Mouse (Mus musculus): ENCODE data around the gene Tbca. TPM values are rescaled to one million over a fixed set of nuclear protein-coding genes. Genes with fewer than 3 reads are reported as not detected.

Gene Tbca
- polyA plus RNA-seq, 1 experiment from 2014 or later, result 150 TPM

DNA sequence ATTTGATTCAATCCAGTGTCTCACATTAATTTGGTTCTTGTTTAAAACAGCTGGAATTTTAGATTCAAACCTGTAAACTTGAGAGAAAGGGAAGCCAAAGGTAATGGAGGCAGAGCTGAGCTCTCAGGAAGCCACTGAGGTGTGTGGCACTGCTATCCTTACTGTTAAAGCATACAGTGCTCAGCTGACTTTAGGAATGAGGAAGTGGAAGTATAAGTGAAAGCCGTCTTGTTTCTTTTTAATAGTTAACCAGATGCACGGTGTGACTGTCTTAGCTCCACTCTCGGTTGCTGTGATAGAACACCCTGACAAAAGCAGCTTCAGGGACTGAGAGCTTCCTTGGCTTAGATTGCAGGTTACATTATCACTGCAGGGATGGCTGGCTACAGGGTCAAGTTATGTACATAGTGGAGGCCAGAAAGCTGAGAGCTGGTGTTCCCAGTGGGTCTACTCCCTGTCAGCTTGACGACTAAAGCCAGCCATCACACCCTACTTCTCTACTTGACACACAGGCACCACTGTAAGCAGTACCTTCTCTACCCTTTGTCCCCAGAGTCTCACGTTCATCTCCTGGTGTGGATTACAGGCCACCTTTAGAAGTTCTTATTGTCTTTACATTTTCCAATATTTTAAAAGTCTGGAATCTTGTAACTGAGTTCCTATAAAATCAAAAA, 49.5 kb downstream of the Tbca start:
- DNase-seq, result no peak
- WGBS (ENCODE audit: insufficient replicate concordance), result 40% methylated on average over 5 of the region's 5 CpGs
- Histone ChIP-seq H3K4me1 (ENCODE audit: insufficient read depth) (no peaks in the 10 kb centered on the region), H3K9ac (replicated peaks) (no peak overlapping the region), H3K27ac (ENCODE audit: low read depth) (no peak overlapping the region), H3K36me3 (replicated peaks; ENCODE audit: insufficient read depth, low read length) (peaks cover 23% of the 10 kb centered on the region), H3K4me2 (ENCODE audit: low read depth, low read length) (no peak overlapping the region), H3K4me3 (ENCODE audit: low read depth, low read length) (no peak overlapping the region), H3K27me3 (ENCODE audit: insufficient read depth, low read length) (no peaks in the 10 kb centered on the region), H3K9me3 (ENCODE audit: low read length) (no peaks in the 10 kb centered on the region)
- TF ChIP-seq EP300 (IDR thresholded peaks at IDR 0.05; ENCODE audit: low read depth), result no peak
- TF ChIP-seq CTCF (IDR thresholded peaks at IDR 0.05; ENCODE audit: low read depth), result no peak
- no peak for ATAC-seq

DNA sequence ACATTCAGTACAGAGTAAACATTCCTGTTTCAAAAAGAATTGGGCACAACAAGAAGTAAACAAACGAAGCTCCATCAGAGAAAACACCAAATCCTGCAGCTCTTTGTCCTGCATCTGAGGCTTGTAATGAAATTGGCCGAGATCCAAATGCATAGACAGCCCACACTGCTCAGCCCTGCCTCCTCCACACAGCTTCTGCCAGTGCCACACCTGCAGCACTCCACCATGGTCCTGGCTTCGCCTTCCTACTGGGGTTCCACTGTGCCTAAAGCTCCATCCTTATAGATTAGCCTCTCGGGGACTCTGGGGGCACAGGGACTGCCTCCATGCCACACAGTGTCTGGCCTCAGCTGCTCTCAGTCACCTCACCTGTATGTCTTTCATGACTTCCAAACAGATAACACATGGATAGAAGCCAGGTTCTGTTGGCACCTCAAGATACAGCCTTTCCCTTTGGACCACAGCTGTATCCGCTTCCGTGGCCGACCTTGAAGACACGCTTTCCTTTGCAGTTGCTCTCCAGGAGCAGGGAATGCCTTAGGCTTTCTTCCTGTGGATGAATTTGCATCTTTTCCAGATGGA, 50.1 kb downstream of the Tbca start:
- 86% methylated on average over 8 of the region's 8 CpGs for WGBS (ENCODE audit: insufficient replicate concordance)
- TF ChIP-seq CTCF (IDR thresholded peaks at IDR 0.05; ENCODE audit: low read depth) (no peak), EP300 (IDR thresholded peaks at IDR 0.05; ENCODE audit: low read depth) (no peak)
- Histone ChIP-seq H3K9ac (replicated peaks) (no peak overlapping the region), H3K9me3 (ENCODE audit: low read length) (no peaks in the 10 kb centered on the region), H3K27ac (ENCODE audit: low read depth) (no peak overlapping the region), H3K4me2 (ENCODE audit: low read depth, low read length) (no peak overlapping the region), H3K27me3 (ENCODE audit: insufficient read depth, low read length) (no peaks in the 10 kb centered on the region), H3K4me3 (ENCODE audit: low read depth, low read length) (no peak overlapping the region), H3K4me1 (ENCODE audit: insufficient read depth) (no peaks in the 10 kb centered on the region), H3K36me3 (replicated peaks; ENCODE audit: insufficient read depth, low read length) (peaks cover 18% of the 10 kb centered on the region)
- ATAC-seq (no peak), DNase-seq (no peak)

DNA sequence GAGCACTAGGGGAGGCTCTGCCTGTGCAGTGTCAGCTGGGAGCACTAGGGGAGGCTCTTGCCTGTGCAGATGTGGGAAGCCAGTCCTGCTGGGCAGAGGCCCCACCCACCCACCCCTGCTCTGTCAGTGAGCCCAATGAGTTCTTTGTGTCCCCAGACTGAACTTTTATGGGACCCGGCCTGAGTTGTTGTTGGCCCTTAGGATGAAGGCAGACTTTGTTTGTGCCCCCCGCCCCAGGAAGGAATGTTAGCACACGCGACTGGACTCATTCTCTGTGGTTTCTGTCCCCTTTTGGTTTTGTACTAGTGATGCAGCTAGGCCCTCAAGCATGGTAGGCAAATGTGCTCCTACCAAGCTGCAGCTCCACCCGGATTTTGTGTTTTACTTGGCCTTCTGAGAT, 54.5 kb downstream of the Tbca start:
- H3K4me3 ChIP-seq (ENCODE audit: low read depth, low read length), result no peak overlapping the region
- no peaks in the 10 kb centered on the region for H3K9me3 ChIP-seq (ENCODE audit: low read length)
- H3K27ac ChIP-seq (ENCODE audit: low read depth), result no peak overlapping the region
- no peak for ATAC-seq
- peaks cover 10% of the 10 kb centered on the region for H3K36me3 ChIP-seq (replicated peaks; ENCODE audit: insufficient read depth, low read length)
- H3K27me3 ChIP-seq (ENCODE audit: insufficient read depth, low read length), result no peaks in the 10 kb centered on the region
- no peak for TF ChIP-seq CTCF (IDR thresholded peaks at IDR 0.05; ENCODE audit: low read depth)
- no peak for TF ChIP-seq EP300 (IDR thresholded peaks at IDR 0.05; ENCODE audit: low read depth)
- no peak for DNase-seq
- H3K4me1 ChIP-seq (ENCODE audit: insufficient read depth), result no peaks in the 10 kb centered on the region
- WGBS (ENCODE audit: insufficient replicate concordance), result 73% methylated on average over 5 of the region's 5 CpGs
- no peak overlapping the region for H3K4me2 ChIP-seq (ENCODE audit: low read depth, low read length)
- H3K9ac ChIP-seq (replicated peaks), result no peak overlapping the region

DNA sequence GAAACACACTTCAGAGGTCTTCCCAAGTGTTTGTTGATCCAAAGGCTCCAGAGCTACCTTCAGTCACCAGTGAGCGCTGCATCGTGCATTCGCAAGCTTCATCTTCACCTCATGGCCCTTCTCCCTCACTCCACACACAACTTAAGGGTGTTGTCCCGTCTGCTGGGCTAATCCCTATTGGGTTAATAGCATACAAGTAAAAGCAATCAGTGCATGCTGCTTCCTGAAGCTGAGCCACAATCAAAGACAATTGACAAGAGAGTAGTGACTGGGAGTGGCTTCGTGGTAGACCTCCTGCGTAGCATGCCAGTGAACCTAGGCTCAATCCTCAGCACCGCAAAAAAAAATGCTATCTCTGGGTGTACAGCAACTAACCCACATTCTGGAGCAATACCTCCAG, 59.2 kb downstream of the Tbca start:
- Histone ChIP-seq H3K9ac (replicated peaks) (no peak overlapping the region), H3K27ac (ENCODE audit: low read depth) (no peak overlapping the region), H3K4me2 (ENCODE audit: low read depth, low read length) (no peak overlapping the region), H3K36me3 (replicated peaks; ENCODE audit: insufficient read depth, low read length) (no peaks in the 10 kb centered on the region), H3K9me3 (ENCODE audit: low read length) (no peaks in the 10 kb centered on the region), H3K27me3 (ENCODE audit: insufficient read depth, low read length) (no peaks in the 10 kb centered on the region), H3K4me3 (ENCODE audit: low read depth, low read length) (no peak overlapping the region), H3K4me1 (ENCODE audit: insufficient read depth) (no peaks in the 10 kb centered on the region)
- 68% methylated on average over 7 of the region's 7 CpGs for WGBS (ENCODE audit: insufficient replicate concordance)
- TF ChIP-seq CTCF (IDR thresholded peaks at IDR 0.05; ENCODE audit: low read depth), result no peak
- TF ChIP-seq EP300 (IDR thresholded peaks at IDR 0.05; ENCODE audit: low read depth), result no peak
- no peak for ATAC-seq
- DNase-seq, result no peak

DNA sequence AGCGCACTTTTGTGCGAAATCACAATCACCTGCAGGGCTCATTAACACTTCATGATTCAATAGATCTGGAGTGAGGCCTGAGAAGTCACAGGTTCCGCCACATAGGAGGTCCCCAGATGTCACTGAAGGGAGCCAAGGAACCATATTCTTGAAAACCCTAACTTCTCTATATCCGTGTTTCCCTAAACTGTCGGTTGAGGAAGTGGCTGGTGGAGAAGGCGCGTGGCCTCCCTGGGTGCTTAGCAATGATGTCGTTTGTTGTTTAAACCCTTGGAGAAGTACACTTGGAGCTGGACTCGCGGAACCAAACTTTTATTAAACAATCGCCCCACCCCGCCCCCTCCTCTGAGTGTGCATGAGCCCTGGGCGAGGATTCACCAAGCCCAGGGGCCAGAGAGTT, 60.6 kb downstream of the Tbca start:
- DNase-seq, result no peak
- H3K36me3 ChIP-seq (replicated peaks; ENCODE audit: insufficient read depth, low read length), result no peaks in the 10 kb centered on the region
- TF ChIP-seq CTCF (IDR thresholded peaks at IDR 0.05; ENCODE audit: low read depth) (no peak), EP300 (IDR thresholded peaks at IDR 0.05; ENCODE audit: low read depth) (no peak)

DNA sequence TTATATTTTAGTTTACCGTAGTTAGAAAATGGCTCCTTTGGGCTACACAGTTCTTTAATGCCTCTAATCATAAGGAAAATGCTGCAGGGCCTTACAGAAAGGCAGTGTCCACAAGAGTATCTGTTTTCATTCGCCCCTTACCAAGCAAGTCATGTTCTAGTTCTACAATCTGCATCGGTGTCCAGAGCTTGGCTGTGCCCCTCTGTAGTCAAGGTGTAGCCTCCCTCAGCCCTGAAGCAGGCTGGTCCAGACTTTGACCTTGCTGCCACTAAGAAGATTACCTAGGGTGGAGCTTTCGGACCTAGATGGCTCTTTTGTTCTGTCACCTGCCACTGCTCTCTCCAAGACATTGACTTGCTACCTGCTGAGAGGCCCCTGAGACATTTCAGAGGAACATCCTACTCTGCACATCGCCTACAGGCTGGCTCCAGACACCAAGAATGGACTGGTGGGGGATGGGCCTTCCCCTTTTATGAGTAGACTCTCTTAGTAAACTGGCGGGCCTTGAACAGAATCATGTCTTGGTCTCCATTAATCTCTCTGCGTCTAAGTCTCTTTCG, 69.4 kb downstream of the Tbca start:
- Histone ChIP-seq H3K4me1 (ENCODE audit: insufficient read depth) (no peaks in the 10 kb centered on the region), H3K4me2 (ENCODE audit: low read depth, low read length) (no peak overlapping the region)

More for the DNA sequence above, 60.6 kb downstream of the Tbca start:
- no peak overlapping the region for H3K4me3 ChIP-seq (ENCODE audit: low read depth, low read length)
- 46% methylated on average over 13 of the region's 13 CpGs for WGBS (ENCODE audit: insufficient replicate concordance)
- no peak overlapping the region for H3K27ac ChIP-seq (ENCODE audit: low read depth)
- ATAC-seq, result no peak
- H3K4me2 ChIP-seq (ENCODE audit: low read depth, low read length), result no peak overlapping the region
- H3K4me1 ChIP-seq (ENCODE audit: insufficient read depth), result no peaks in the 10 kb centered on the region
- no peaks in the 10 kb centered on the region for H3K9me3 ChIP-seq (ENCODE audit: low read length)
- no peak overlapping the region for H3K9ac ChIP-seq (replicated peaks)
- no peaks in the 10 kb centered on the region for H3K27me3 ChIP-seq (ENCODE audit: insufficient read depth, low read length)

More for the DNA sequence above, 69.4 kb downstream of the Tbca start:
- DNase-seq, result no peak
- no peak overlapping the region for H3K27ac ChIP-seq (ENCODE audit: low read depth)
- H3K4me3 ChIP-seq (ENCODE audit: low read depth, low read length), result no peak overlapping the region
- ATAC-seq, result no peak
- H3K9ac ChIP-seq (replicated peaks), result no peak overlapping the region
- no peaks in the 10 kb centered on the region for H3K9me3 ChIP-seq (ENCODE audit: low read length)
- 72% methylated on average over 8 of the region's 8 CpGs for WGBS (ENCODE audit: insufficient replicate concordance)
- peaks cover 8% of the 10 kb centered on the region for H3K27me3 ChIP-seq (ENCODE audit: insufficient read depth, low read length)
- H3K36me3 ChIP-seq (replicated peaks; ENCODE audit: insufficient read depth, low read length), result no peaks in the 10 kb centered on the region
- TF ChIP-seq CTCF (IDR thresholded peaks at IDR 0.05; ENCODE audit: low read depth) (no peak), EP300 (IDR thresholded peaks at IDR 0.05; ENCODE audit: low read depth) (no peak)
